Mouse (Mus musculus) spleen, adult 12 weeks (tissue): ENCODE measurements around the gene Wnt9b.

Experiments used
- DNase-seq: peaks from one replicate; pipeline ENCODE4 v3.0.0; 2022; ENCODE audit warnings: low spot score

Gene Wnt9b

GRCm38 (mm10) chr11:103731594-103731993 is 18.0 kb downstream of the Wnt9b start:
- no peak for DNase-seq

- DNase-seq: no peak
Observed at GRCm38 (mm10) chr11:103729282-103729985, 20.2 kb downstream of the Wnt9b start.

DNA sequence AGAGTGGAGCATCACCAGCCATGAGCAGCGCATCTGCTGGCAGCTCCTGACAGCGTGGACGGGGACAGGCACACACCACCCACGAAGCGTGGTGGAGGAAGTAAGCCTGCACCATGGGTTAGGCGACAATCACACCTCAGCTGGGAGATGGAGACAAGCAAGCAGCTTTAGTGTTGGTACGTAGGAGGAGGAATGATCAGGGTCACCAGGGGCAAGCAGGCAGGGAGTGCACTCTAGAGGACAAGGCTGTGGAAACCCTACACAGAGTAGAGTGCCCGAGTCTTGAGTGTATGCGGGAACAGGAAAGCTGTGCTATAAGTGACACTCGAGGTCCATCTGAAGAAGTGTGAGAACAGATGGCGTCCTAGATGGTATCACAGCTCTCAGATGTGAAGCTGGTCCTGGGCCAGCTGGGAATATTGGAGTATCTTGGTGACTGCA is 25.3 kb downstream of the Wnt9b start:
- DNase-seq: no peak

DNA sequence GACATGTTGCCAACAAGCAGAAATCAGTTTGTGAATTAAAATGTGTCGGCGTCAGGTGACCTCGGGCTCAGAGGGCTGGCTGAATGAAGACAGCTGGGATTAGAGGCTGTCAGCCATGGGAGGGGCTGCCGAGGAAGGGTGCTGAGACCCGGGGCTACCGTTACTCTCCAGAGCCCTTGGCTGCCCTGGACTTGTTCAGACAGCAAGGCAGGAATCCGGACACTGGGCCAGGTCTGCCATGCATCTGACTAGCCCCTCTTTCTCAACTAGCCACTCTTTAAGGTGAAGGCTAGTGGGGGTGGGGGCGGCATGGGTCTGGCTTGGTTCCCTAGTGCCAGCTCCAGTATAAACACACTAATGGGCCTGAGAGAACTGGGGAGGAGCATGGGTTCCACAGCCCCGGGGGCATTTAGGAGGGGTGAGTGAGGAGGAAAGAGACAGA is 27.6 kb downstream of the Wnt9b start:
- no peak for DNase-seq

DNA sequence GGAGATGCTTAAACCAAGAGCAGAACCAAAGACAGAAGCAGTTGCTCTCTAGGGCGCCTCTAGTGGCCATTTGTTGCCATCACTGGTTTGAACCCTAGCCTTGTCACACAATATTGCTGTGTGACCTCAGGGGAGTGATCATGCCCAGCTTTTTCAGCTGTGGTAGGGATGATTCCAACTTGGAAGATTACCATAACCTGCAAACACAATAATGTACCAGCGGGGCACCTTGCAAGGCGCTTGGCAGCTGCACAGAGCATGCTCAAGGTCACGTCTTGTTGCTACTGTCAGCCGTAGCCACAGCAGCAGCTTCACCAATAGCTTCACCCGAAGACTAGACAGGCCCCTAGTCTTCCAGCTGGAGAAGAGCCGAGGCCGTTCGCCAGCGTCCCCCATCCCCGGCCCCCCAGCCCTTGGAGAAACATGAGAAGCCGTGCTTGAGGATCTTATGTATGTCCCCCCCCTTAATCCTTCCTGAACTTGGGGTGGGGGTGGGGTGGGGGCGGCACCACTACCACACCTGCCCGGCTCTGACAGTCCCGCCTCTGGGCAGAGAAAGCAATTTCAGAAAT is 28.1 kb downstream of the Wnt9b start:
- no peak for DNase-seq

GRCm38 (mm10) chr11:103719436-103719835 is 30.2 kb downstream of the Wnt9b start:
- no peak for DNase-seq

- no peak for DNase-seq
Observed at GRCm38 (mm10) chr11:103716971-103717370, 32.6 kb downstream of the Wnt9b start.

- no peak for DNase-seq
Observed at GRCm38 (mm10) chr11:103714074-103714473, 35.5 kb downstream of the Wnt9b start.

GRCm38 (mm10) chr11:103711851-103712587 is 37.6 kb downstream of the Wnt9b start:
- no peak for DNase-seq

- no peak for DNase-seq
Observed at GRCm38 (mm10) chr11:103709982-103710381, 39.6 kb downstream of the Wnt9b start.

DNA sequence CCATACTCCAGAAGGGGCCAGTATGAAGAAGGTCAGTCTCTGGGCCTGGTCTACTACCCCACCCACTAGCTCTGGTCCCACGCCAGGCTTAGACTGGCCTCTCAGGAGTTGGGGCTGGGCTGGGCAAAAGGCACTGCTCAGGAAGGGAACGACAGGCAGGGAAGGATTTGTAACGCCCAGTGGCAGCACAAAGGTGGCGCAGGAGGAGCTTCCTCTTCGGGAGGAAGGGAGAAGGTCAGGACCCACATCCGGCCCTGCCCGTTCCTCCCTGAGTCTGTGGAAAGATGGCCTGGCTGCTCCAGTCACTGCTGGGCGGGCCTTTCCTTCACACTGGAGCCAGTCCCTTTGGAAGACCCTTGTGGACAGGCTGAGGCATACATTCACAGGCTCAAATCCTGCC is 42.6 kb downstream of the Wnt9b start:
- DNase-seq: no peak

GRCm38 (mm10) chr11:103698226-103698625 is 51.4 kb downstream of the Wnt9b start:
- no peak for DNase-seq

DNA sequence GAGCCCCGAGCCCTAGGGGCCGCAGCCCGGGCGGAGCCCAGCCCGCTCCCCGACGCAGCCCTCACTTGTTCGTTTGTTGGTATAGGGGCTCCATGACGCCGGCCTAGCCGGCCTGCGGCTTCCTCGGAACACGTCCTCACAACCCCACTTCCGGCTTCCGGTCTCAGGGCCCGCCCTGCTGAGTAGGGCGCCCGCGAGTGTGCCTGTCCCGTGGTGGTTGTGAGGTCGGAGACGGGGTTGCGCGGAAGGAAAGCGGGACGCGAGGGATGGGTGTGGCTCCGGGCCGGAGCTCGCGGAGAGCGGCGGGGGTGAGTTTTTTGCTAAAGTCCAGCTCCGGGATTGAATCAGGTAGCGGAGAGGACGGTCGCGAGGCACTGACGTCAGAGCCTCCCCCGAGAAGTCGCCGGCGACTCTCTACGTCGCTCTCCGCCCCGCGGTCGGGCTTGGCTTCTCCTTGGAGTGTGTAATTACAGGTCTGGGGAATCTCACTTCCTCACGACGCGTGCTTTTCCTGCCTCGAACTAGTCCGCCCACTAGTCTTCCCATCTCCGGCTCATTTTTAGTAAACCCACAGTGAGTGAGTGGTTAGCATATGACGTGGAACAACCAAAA is 52.0 kb downstream of the Wnt9b start, which contains the start of gene Gosr2:
TSS of gene Gosr2 (minus strand) at position 334 of the 612 bp plus-strand sequence.
- DNase-seq: peak; percentile 90

GRCm38 (mm10) chr11:103696851-103697564 is 52.6 kb downstream of the Wnt9b start:
- no peak for DNase-seq

DNA sequence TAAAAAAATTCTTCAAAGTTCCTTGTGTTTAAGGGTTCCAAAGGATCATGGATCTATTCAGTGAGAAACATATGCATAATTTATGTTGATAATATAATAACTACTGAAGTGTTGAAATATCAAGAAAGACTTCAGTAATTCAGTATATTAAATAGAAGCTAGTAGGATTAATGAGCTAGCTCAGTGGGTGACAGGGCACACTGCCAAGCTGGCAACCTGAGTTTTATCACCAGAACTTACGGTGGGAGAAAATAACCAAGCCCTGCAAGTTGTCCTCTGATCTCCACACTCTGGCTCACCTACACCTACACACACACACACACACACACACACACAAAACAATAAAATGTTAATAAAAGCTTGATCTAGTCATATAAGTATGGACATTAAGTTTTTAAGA is 56.4 kb downstream of the Wnt9b start:
- DNase-seq: no peak

DNA sequence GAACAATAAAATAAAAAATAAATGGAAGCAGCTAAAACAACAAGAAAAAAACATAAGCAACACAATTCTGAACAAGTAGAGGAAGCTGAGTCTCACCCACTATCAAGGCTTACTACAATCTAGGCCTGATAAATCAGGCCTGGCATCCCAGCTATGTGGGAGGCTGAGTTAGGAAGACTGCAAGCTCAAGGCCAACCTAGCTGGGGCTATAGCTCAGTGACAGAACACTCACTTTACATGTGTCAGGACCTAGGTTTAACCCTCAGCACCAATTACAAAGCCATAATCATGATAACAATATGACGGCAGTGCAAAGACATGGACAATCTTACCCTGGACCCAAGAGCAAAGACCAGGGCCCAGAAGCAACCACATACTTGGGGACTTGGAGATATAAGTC is 58.6 kb downstream of the Wnt9b start:
- no peak for DNase-seq

DNA sequence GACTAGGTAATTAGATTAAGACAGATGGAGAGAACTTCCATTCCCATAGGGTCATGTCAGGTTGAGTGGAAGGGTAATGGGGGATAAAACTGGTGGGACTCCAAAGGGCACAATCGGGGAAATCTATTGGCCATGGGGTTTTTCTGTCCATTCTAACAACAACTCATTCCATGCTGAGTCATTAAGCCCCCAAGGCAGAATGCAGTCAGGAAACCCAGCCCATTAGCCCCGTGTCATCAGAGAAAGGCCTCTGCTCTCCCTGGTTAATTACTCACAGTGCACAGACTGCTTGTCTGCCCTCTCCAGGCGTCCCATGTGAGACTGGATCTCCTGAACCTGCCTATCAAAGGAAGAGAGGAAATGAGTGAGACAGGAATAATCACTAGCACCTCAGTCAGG is 60.6 kb downstream of the Wnt9b start:
- DNase-seq: no peak

DNA sequence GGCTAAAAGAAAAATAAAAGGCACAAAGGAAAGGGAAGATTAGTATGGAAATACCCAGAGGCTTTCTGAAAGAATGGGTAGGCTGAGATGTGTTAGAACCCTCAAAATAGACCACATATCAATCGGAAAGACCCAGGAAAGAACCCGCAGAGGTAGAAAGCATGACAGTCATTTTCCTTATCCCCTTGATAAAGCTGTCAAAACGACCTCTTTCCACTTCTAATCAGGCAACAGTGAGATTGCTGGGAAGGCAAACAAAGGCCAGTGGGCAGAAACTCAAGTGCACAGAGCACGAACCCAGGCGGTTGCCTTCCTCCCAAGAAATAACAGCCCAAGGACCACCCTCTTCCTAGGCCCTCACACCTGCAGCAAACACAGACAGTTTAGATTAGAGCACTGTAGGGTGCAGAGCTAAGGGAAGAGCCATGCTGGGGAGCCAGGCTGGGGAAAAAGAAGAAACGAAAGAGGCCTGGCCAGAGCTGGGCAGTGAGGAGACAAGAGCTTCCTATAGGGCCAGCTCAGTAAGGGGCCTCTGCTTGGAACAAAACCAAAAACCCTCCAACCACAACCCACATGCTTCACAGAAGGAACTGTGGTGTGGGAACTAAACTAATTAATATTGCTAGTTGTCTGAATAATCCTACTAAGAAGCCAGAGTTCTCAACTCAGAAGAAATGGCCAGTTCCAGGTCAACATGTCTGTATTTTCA is 61.2 kb downstream of the Wnt9b start:
- no peak for DNase-seq

DNA sequence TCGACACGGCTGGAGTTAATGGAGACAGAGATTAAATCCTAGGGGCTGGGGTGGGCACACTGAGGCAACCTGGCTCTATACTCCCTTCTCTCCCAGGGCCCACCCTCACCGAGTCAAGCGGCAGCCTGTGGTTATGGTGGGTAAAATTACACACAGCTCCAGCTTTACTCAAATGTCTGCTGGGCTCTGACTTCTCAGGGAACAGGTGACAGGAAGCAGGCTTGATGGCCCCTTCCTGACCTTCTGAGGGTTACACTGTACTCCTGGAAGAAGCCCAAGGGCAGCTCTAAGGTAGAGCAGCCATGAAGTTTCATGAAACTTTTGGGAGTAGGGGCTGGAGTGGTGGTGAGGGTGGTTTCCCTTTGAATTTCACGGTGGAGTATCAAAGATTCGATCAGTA is 62.9 kb downstream of the Wnt9b start:
- no peak for DNase-seq

- DNase-seq: no peak
Observed at GRCm38 (mm10) chr11:103685261-103685736, 64.3 kb downstream of the Wnt9b start.

DNA sequence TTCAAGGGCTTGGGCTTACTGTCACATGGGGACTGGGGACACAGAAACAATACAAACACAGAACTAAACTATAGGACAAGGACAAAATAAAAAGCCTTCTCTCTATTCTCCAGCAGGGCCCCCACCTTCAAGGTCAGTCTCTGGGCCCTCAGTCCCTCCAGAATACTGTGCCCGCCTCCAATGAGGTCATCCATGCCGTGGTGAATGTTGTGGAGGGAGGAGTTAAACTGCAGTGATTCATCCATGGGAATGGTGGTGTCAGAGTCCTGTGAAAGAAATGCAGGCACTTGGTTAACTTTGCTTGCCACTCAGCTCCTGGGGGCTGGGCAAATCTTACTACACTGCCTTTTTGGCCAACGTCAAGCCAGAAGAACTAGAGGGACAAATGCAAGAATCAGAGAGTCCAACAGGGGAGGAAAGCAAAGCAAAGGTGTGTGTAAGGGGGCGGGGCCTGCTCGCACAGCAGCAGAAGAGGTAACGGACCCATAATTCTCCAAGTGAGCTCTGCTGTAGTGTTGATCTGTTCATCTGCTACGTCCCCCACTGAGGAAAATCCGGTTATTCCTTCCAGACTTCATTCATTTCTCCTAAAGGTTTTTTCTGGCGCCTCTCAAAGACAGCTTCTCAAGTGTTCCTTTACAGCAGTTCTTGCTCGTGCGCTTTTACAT is 65.8 kb downstream of the Wnt9b start:
- DNase-seq: no peak
